Mouse (Mus musculus) spleen, adult 18-20 months (tissue): ENCODE results near the gene Ppara.

Source experiments
- DNase-seq, 2 experiments: peaks; one replicate each; pipeline ENCODE4 v3.0.0; 2022; ENCODE audit warnings: mixed read lengths in 2 of 2

The Ppara gene

GRCm38 (mm10) chr15:85808434-85808833 is 73.7 kb downstream of the Ppara start:
- DNase-seq = no peak

GRCm38 (mm10) chr15:85809091-85809490 is 74.3 kb downstream of the Ppara start:
- DNase-seq = no peak

GRCm38 (mm10) chr15:85810462-85810805 is 75.7 kb downstream of the Ppara start:
- DNase-seq = no peak

- no peak for DNase-seq
These were observed 76.2 kb downstream of the Ppara start for GRCm38 (mm10) chr15:85810806-85811521.

- peak; percentile 98 to 99 for DNase-seq
These were observed 76.9 kb downstream of the Ppara start, which contains the start of gene Cdpf1 for GRCm38 (mm10) chr15:85811535-85812277. TSS of gene Cdpf1 (minus strand) at chr15:85811697.

- DNase-seq = no peak
These were observed 78.6 kb downstream of the Ppara start for GRCm38 (mm10) chr15:85813428-85813827.

- no peak for DNase-seq
These were observed 86.6 kb downstream of the Ppara start, which contains the start of gene Pkdrej for GRCm38 (mm10) chr15:85821203-85822010. TSS of gene Pkdrej (minus strand) at chr15:85821734.

GRCm38 (mm10) chr15:85822011-85822359 is 87.2 kb downstream of the Ppara start:
- no peak for DNase-seq

GRCm38 (mm10) chr15:85826676-85827075 is 91.9 kb downstream of the Ppara start:
- no peak for DNase-seq

GRCm38 (mm10) chr15:85828071-85828470 is 93.3 kb downstream of the Ppara start:
- no peak for DNase-seq

GRCm38 (mm10) chr15:85829470-85829869 is 94.7 kb downstream of the Ppara start:
- no peak for DNase-seq

GRCm38 (mm10) chr15:85831954-85832590 is 97.3 kb downstream of the Ppara start, which contains the start of gene Ttc38:
TSS of gene Ttc38 (plus strand) at chr15:85832306.
- DNase-seq = peak; percentile 83 to 85

GRCm38 (mm10) chr15:85832599-85832998 is 97.8 kb downstream of the Ppara start:
- no peak for DNase-seq

GRCm38 (mm10) chr15:85835335-85835734 is 100.6 kb downstream of the Ppara start:
- DNase-seq = no peak

GRCm38 (mm10) chr15:85836887-85837286 is 102.1 kb downstream of the Ppara start:
- no peak for DNase-seq

- peak in 1 of 2 experiments; percentile 18 for DNase-seq
These were observed 106.2 kb downstream of the Ppara start for GRCm38 (mm10) chr15:85840983-85841382.

- no peak for DNase-seq
These were observed 107.1 kb downstream of the Ppara start for GRCm38 (mm10) chr15:85841796-85842360.

GRCm38 (mm10) chr15:85845071-85845470 is 110.3 kb downstream of the Ppara start:
- no peak for DNase-seq

- no peak for DNase-seq
These were observed 117.0 kb downstream of the Ppara start for GRCm38 (mm10) chr15:85851656-85852392.
